Mouse (Mus musculus) heart, embryonic 11.5 days (tissue): Measurements from ENCODE around the gene Tbc1d17. TPM values are rescaled to one million over a fixed set of nuclear protein-coding genes. Genes with fewer than 3 reads are reported as not detected.

ENCODE experiments used
- ATAC-seq: fragments of 200-750 bp; cut with Nextera tagmentation; replicated peaks from 2 replicates; pipeline ENCODE4 v1.8.0; 2017; ENCODE audit warnings: moderate library complexity; ENCODE audit not compliant: insufficient number of reproducible peaks, low FRiP score, low TSS enrichment
- H3K27ac ChIP-seq: fragments of 300-500 bp; sonication (generic); 2 replicates; pipeline ENCODE4 v1.5.1; 2014; ENCODE audit warnings: mild to moderate bottlenecking, low read depth, low read length
- H3K27me3 ChIP-seq: fragments of 300-500 bp; sonication (generic); 2 replicates; pipeline ENCODE4 v1.6.1; 2014; ENCODE audit warnings: mild to moderate bottlenecking, low read length, mixed read lengths; ENCODE audit not compliant: control insufficient read depth, insufficient read depth
- H3K36me3 ChIP-seq: fragments of 300-500 bp; sonication (generic); 2 replicates; pipeline ENCODE4 v1.6.1; 2014; ENCODE audit warnings: mild to moderate bottlenecking, low read length, moderate library complexity, mixed read lengths; ENCODE audit not compliant: control insufficient read depth, insufficient read depth
- H3K4me1 ChIP-seq: fragments of 300-500 bp; sonication (generic); 2 replicates; pipeline ENCODE4 v1.6.1; 2014; ENCODE audit warnings: low read length; ENCODE audit not compliant: control insufficient read depth, insufficient read depth
- H3K4me2 ChIP-seq: fragments of 300-500 bp; sonication (generic); 2 replicates; pipeline ENCODE4 v1.6.1; 2014; ENCODE audit warnings: mild to moderate bottlenecking, moderate library complexity
- H3K4me3 ChIP-seq: fragments of 300-500 bp; sonication (generic); 2 replicates; pipeline ENCODE4 v1.5.1; 2014; ENCODE audit warnings: low read depth, low read length
- H3K9ac ChIP-seq: fragments of 300-500 bp; sonication (generic); 2 replicates; pipeline ENCODE4 v1.6.1; 2014; ENCODE audit warnings: mild to moderate bottlenecking, low read depth, low read length, moderate library complexity
- H3K9me3 ChIP-seq: fragments of 300-500 bp; sonication (generic); replicated peaks from 2 replicates; pipeline ENCODE4 v1.6.1; 2016; ENCODE audit warnings: low read length; ENCODE audit not compliant: control insufficient read depth
- WGBS: fragments of 180-500 bp; shearing (Covaris S2); extraction: QIAGEN DNeasy Blood & Tissue Kit; methylation state at CpG from one replicate; pipeline ENCODE4 v1.1.7; 2014; ENCODE audit not compliant: insufficient replicate concordance; 5-methylcytosine and 5-hydroxymethylcytosine counted together
- polyA plus RNA-seq: library from polyadenylated mRNA; unstranded; fragments of >200 nt; fragmentation: Nextera tagmentation; extraction: Ambion mirVana; gene quantifications from 2 replicates; pipeline ENCODE4 v1.2.1, GENCODE M21; 2014

Gene Tbc1d17
- polyA plus RNA-seq, 1 experiment from 2014 or later = 48.2 TPM

DNA sequence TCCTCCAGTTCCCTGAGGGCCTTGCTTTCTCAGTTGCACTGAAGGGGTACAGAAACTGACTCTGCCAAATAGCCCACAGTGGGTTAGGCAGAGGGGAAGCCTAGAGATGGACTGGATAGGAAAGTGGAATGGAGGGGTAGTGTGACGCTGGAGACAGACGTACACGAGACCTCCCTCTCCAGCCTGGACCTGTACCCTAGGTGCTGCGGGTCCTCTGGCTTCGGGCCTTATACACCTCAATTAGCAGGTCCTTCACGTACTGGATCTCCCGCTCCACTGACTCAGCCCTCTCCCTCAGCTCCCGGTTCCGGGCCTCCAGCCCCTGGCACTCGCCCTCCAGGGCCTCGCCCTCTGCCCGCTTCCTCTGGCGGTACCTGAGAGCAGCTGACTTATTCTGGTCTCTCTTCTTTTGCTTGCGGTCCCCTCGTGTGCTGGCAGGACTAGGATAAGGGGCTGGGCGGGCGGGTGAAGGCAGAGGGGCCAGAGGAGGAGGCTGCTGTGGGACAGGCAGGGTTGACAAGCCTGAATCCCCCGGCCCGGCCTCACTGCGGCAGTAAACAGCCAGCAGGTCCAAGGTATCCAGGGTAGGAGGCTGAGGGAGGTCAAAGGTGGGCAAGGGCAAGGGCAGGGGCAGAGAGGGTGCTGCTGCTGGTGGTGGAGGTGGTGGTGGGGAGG lies 36.1 kb downstream of the Tbc1d17 start:
- no peak overlapping the region for H3K9ac ChIP-seq

GRCm38 (mm10) chr7:44810819-44811557 lies 37.9 kb downstream of the Tbc1d17 start:
- H3K27me3 ChIP-seq = no peaks in the 10 kb centered on the region
- H3K9me3 ChIP-seq = no peaks in the 10 kb centered on the region
- ATAC-seq = no peak
- no peak overlapping the region for H3K4me2 ChIP-seq
- WGBS = 81% methylated on average over 7 of the region's 7 CpGs
- H3K9ac ChIP-seq = no peak overlapping the region
- H3K36me3 ChIP-seq = peaks cover 6% of the 10 kb centered on the region; the same call in 1 of the 2 replicates
- H3K4me1 ChIP-seq = peaks cover 4% of the 10 kb centered on the region
- no peak overlapping the region for H3K27ac ChIP-seq
- H3K4me3 ChIP-seq = no peak overlapping the region

More for the DNA sequence above, 36.1 kb downstream of the Tbc1d17 start:
- no peaks in the 10 kb centered on the region for H3K9me3 ChIP-seq
- ATAC-seq = no peak
- no peak overlapping the region for H3K4me2 ChIP-seq
- WGBS = 87% methylated on average over 20 of the region's 20 CpGs
- H3K4me1 ChIP-seq = peaks cover 10% of the 10 kb centered on the region
- no peaks in the 10 kb centered on the region for H3K27me3 ChIP-seq
- no peak overlapping the region for H3K4me3 ChIP-seq
- H3K27ac ChIP-seq = no peak overlapping the region
- H3K36me3 ChIP-seq = peaks cover 6% of the 10 kb centered on the region; the same call in 1 of the 2 replicates

DNA sequence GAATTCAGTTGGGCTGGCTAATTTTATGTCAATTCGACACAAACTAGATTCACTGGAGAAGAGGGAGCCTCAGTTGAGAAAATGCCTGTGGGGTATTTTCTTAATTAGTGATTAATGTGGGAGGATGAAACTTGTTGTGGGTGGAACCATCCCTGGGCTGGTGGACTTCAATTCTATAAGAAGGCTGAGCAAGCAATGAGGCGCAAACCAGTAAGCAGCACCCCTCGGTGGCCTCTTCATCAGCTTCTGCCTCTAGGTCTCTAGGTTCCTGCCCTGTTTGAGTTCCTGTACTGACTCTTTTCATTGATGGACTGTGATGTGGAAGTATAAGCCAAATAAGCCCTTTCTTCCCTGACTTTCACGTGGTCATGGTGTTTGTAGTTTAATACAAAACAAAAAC lies 38.5 kb downstream of the Tbc1d17 start:
- H3K4me1 ChIP-seq = peaks cover 4% of the 10 kb centered on the region
- no peak overlapping the region for H3K4me3 ChIP-seq
- H3K27ac ChIP-seq = no peak overlapping the region
- no peak overlapping the region for H3K9ac ChIP-seq
- no peak overlapping the region for H3K4me2 ChIP-seq
- H3K36me3 ChIP-seq = peaks cover 6% of the 10 kb centered on the region; the same call in 1 of the 2 replicates
- 68% methylated on average over 4 of the region's 4 CpGs for WGBS
- H3K27me3 ChIP-seq = no peaks in the 10 kb centered on the region
- ATAC-seq = no peak
- no peaks in the 10 kb centered on the region for H3K9me3 ChIP-seq

GRCm38 (mm10) chr7:44809466-44809865 lies 39.4 kb downstream of the Tbc1d17 start:
- H3K27ac ChIP-seq = no peak overlapping the region
- no peaks in the 10 kb centered on the region for H3K9me3 ChIP-seq
- peaks cover 6% of the 10 kb centered on the region; the same call in 1 of the 2 replicates for H3K36me3 ChIP-seq
- no peak overlapping the region for H3K4me3 ChIP-seq
- no peaks in the 10 kb centered on the region for H3K4me1 ChIP-seq
- no peak overlapping the region for H3K4me2 ChIP-seq
- no peak for ATAC-seq
- 87% methylated on average over 3 of the region's 3 CpGs for WGBS
- no peaks in the 10 kb centered on the region for H3K27me3 ChIP-seq
- no peak overlapping the region for H3K9ac ChIP-seq

GRCm38 (mm10) chr7:44808927-44809326 lies 40.0 kb downstream of the Tbc1d17 start:
- Histone ChIP-seq H3K9ac (no peak overlapping the region), H3K4me1 (no peaks in the 10 kb centered on the region), H3K36me3 (peaks cover 4% of the 10 kb centered on the region; the same call in 1 of the 2 replicates), H3K27me3 (no peaks in the 10 kb centered on the region), H3K4me3 (no peak overlapping the region), H3K4me2 (no peak overlapping the region), H3K27ac (no peak overlapping the region), H3K9me3 (no peaks in the 10 kb centered on the region)
- 74% methylated on average over 2 of the region's 2 CpGs for WGBS
- no peak for ATAC-seq

- Histone ChIP-seq H3K9ac (no peak overlapping the region), H3K27me3 (0 out of 2 replicates have a peak, but pooled peaks cover 2% of the 10 kb centered on the region), H3K4me3 (no peak overlapping the region), H3K4me1 (no peaks in the 10 kb centered on the region), H3K36me3 (no peaks in the 10 kb centered on the region), H3K4me2 (no peak overlapping the region), H3K9me3 (no peaks in the 10 kb centered on the region), H3K27ac (no peak overlapping the region)
- no peak for ATAC-seq
- 78% methylated on average over 6 of the region's 6 CpGs for WGBS
These were observed 56.1 kb downstream of the Tbc1d17 start for GRCm38 (mm10) chr7:44792781-44793180.

DNA sequence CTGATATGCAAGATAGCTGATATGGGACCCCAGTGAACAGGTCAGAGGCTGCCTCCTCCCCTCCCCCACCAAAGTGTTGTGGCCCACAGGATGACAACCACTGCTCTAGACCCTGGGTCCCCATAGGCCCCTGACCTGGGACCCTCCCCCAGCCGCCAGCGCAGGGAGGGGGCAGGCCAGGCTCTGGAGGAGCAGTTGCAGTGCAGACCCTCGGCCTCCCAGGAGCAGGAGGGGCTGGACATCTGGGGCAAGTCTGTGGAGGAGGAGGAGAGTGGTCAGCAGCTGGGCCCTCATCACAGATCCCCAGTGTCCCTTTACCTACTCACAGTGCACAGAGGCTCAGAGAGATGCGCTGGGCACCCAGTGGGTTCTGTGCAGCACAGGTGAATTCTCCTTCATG lies 58.8 kb downstream of the Tbc1d17 start:
- Histone ChIP-seq H3K4me2 (no peak overlapping the region), H3K27me3 (0 out of 2 replicates have a peak, but pooled peaks cover 2% of the 10 kb centered on the region), H3K4me3 (no peak overlapping the region), H3K36me3 (no peaks in the 10 kb centered on the region), H3K9me3 (no peaks in the 10 kb centered on the region), H3K4me1 (no peaks in the 10 kb centered on the region), H3K9ac (no peak overlapping the region), H3K27ac (no peak overlapping the region)
- WGBS = 56% methylated on average over 4 of the region's 4 CpGs
- ATAC-seq = 0 out of 2 replicates have a peak, but pooled peaks have one; percentile 14

DNA sequence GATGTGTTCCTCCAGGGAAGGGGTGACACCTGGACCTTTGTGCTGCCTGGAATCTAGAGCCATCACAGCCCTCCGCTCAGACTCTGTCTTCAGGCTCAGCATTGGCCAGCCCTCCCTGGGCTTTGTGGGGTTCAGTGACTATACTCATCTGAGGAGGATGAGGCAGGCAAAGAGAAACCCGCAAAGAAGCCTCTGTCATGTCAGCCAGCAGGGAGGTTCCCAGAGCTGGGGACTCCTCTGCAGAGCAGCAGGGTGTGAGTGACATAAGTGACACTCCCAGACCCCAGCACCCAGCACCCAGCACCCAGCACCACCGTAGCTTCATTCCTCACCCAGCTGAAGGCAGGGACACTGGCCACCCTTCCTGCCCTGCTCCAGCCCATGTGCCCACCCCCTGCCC lies 59.3 kb downstream of the Tbc1d17 start:
- WGBS = 65% methylated on average over 3 of the region's 3 CpGs

More for the DNA sequence above, 59.3 kb downstream of the Tbc1d17 start:
- H3K27me3 ChIP-seq = 0 out of 2 replicates have a peak, but pooled peaks cover 2% of the 10 kb centered on the region
- no peak overlapping the region for H3K9ac ChIP-seq
- no peak overlapping the region for H3K27ac ChIP-seq
- no peak overlapping the region for H3K4me2 ChIP-seq
- H3K9me3 ChIP-seq = no peaks in the 10 kb centered on the region
- ATAC-seq = no peak
- no peak overlapping the region for H3K4me3 ChIP-seq
- no peaks in the 10 kb centered on the region for H3K36me3 ChIP-seq
- no peaks in the 10 kb centered on the region for H3K4me1 ChIP-seq
